Mouse (Mus musculus) CH12.LX (cell line): ENCODE measurements around the gene Cbwd1.

ENCODE experiments used
- CHD1 ChIP-seq: IDR thresholded peaks from 2 replicates; pipeline ENCODE4 v1.6.1; 2012; ENCODE audit warnings: low read depth, low read length, improper control_type of control experiment, inconsistent platforms
- CTCF ChIP-seq, 2 experiments: IDR thresholded peaks in 1 of 2; conservative IDR thresholded peaks in 1 of 2; 2 replicates each; pipeline ENCODE4 v1.5.1; 2011 to 2012; ENCODE audit warnings: low read depth in 2 of 2, low read length in 2 of 2, improper control_type of control experiment in 1 of 2, inconsistent platforms in 1 of 2, mild to moderate bottlenecking in 1 of 2, moderate library complexity in 1 of 2
- EP300 ChIP-seq: IDR thresholded peaks from 2 replicates; pipeline ENCODE4 v1.6.1; 2011; ENCODE audit warnings: low read length, improper control_type of control experiment
- GABPA ChIP-seq: IDR thresholded peaks from 2 replicates; pipeline ENCODE4 v1.6.1; 2012; ENCODE audit warnings: low read depth, low read length, improper control_type of control experiment, inconsistent platforms; ENCODE audit not compliant: insufficient replicate concordance
- JUND ChIP-seq: conservative IDR thresholded peaks from 2 replicates; pipeline ENCODE4 v1.6.1; 2011; ENCODE audit warnings: low read depth, low read length, improper control_type of control experiment
- MAFK ChIP-seq: IDR thresholded peaks from 2 replicates; pipeline ENCODE4 v1.6.1; 2011; ENCODE audit warnings: low read length, improper control_type of control experiment; ENCODE audit not compliant: insufficient replicate concordance
- MAX ChIP-seq: IDR thresholded peaks from 2 replicates; pipeline ENCODE4 v1.6.1; 2011; ENCODE audit warnings: low read length, improper control_type of control experiment
- POLR2A ChIP-seq: IDR thresholded peaks from 2 replicates; pipeline ENCODE4 v1.6.1; 2011; ENCODE audit warnings: low read depth, mild to moderate bottlenecking, improper control_type of control experiment, low read length
- POLR2AphosphoS2 ChIP-seq: IDR thresholded peaks from 2 replicates; pipeline ENCODE4 v1.6.1; 2011; ENCODE audit warnings: low read depth, low read length, improper control_type of control experiment
- SMC3 ChIP-seq: IDR thresholded peaks from 2 replicates; pipeline ENCODE4 v1.6.1; 2011; ENCODE audit warnings: low read depth, low read length, improper control_type of control experiment
- TCF12 ChIP-seq: IDR thresholded peaks from 2 replicates; pipeline ENCODE4 v1.6.1; 2014; ENCODE audit warnings: low read depth, mild to moderate bottlenecking, inconsistent platforms, low read length, improper control_type of control experiment
- ZC3H11A ChIP-seq: IDR thresholded peaks from 2 replicates; pipeline ENCODE4 v1.6.1; 2012; ENCODE audit warnings: low read depth, mild to moderate bottlenecking, inconsistent platforms, low read length, improper control_type of control experiment

DNA sequence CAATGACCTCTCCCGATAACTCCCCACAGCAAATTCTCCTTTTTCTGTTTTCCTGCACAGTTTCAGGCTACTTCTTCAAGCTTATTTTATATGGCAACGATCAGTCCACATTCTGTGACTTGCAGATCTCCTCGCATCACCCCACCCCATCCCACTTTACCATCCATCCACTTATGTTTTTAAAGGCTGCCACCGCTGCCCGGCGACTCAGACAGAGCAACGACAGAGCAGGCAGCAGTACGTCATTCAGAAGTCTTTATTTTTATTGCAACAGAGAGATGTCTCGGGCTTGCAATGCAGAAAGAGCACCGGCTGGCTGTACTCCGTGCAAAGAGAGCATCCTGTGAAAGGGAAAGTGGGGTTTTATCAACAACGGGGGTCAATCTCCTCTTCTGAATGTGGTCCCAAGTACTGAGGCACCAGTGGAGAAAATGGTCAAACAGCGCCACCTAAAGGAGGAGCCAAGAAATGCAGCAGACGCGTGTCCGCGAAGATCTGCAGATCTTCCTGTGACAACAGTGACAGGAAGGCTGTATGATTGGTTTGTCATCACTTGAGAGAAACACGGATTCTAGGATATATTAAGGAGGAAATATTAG is 90.3 kb downstream of the Cbwd1 start:
- peak; percentile 89 to 94 for TF ChIP-seq CTCF (conservative IDR thresholded peaks at IDR 0.05 in 1 of 2, IDR thresholded peaks at IDR 0.05 in 1 of 2; ENCODE audit: low read depth in 2 of 2, low read length in 2 of 2)
- no peak for TF ChIP-seq MAX
- no peak for TF ChIP-seq POLR2A
- TF ChIP-seq SMC3 = peak; percentile 78
- peak; percentile 51; the same call in 1 of the 2 replicates for TF ChIP-seq ZC3H11A
- TF ChIP-seq CHD1 = no peak
- no peak for TF ChIP-seq POLR2AphosphoS2
- no peak for TF ChIP-seq MAFK
- TF ChIP-seq JUND = no peak
- TF ChIP-seq EP300 = no peak
- no peak for TF ChIP-seq GABPA
- TF ChIP-seq TCF12 = no peak
